Mouse (Mus musculus) neural tube, embryonic 13.5 days (tissue): ENCODE data around the gene Slc25a42. TPM values are rescaled to one million over a fixed set of nuclear protein-coding genes. Genes with fewer than 3 reads are reported as not detected.

Experiments used
- ATAC-seq: fragments of 200-750 bp; cut with Nextera tagmentation; 2 replicates; pipeline ENCODE4 v1.8.0; 2017; ENCODE audit warnings: low read depth, mild to moderate bottlenecking, moderate TSS enrichment, moderate library complexity
- H3K27ac ChIP-seq: fragments of 300-500 bp; sonication (generic); replicated peaks from 2 replicates; pipeline ENCODE4 v1.5.1; 2015; ENCODE audit warnings: moderate library complexity, mild to moderate bottlenecking, inconsistent platforms
- H3K27me3 ChIP-seq: fragments of 300-500 bp; sonication (generic); 2 replicates; pipeline ENCODE4 v1.6.1; 2015; ENCODE audit warnings: mild to moderate bottlenecking, inconsistent platforms
- H3K36me3 ChIP-seq: fragments of 300-500 bp; sonication (generic); 2 replicates; pipeline ENCODE4 v1.6.1; 2015; ENCODE audit warnings: mild to moderate bottlenecking, inconsistent platforms
- H3K4me1 ChIP-seq: fragments of 300-500 bp; sonication (generic); replicated peaks from 2 replicates; pipeline ENCODE4 v1.6.1; 2015; ENCODE audit warnings: inconsistent platforms
- H3K4me2 ChIP-seq: fragments of 300-500 bp; sonication (generic); 2 replicates; pipeline ENCODE4 v1.6.1; 2015; ENCODE audit warnings: inconsistent platforms, mild to moderate bottlenecking, moderate library complexity
- H3K4me3 ChIP-seq: fragments of 300-500 bp; sonication (generic); 2 replicates; pipeline ENCODE4 v1.5.1; 2015; ENCODE audit warnings: mild to moderate bottlenecking, inconsistent platforms
- H3K9ac ChIP-seq: fragments of 300-500 bp; sonication (generic); 2 replicates; pipeline ENCODE4 v1.6.1; 2015; ENCODE audit warnings: moderate library complexity, mild to moderate bottlenecking, inconsistent platforms
- H3K9me3 ChIP-seq: fragments of 300-500 bp; sonication (generic); 2 replicates; pipeline ENCODE4 v1.6.1; 2016; ENCODE audit warnings: inconsistent platforms
- WGBS: fragments of 180-500 bp; shearing (Covaris S2); methylation state at CpG from one replicate; pipeline ENCODE4 v1.1.7; 2015; 5-methylcytosine and 5-hydroxymethylcytosine counted together
- polyA plus RNA-seq: library from polyadenylated mRNA; unstranded; fragments of >200 nt; fragmentation: Nextera tagmentation; extraction: Ambion mirVana; gene quantifications from 2 replicates; pipeline ENCODE4 v1.2.1, GENCODE M21; 2015

Slc25a42 gene
- polyA plus RNA-seq, 1 experiment from 2014 or later: 6.4 TPM

GRCm38 (mm10) chr8:70137890-70138289 is 74.2 kb downstream of the Slc25a42 start:
- WGBS: 80% methylated on average over 4 of the region's 4 CpGs
- Histone ChIP-seq H3K9ac (peak overlapping the region; percentile 71), H3K4me2 (peak overlapping the region; percentile 65), H3K4me1 (peaks cover 24% of the 10 kb centered on the region), H3K27ac (no peak overlapping the region), H3K27me3 (no peaks in the 10 kb centered on the region), H3K9me3 (no peaks in the 10 kb centered on the region), H3K4me3 (peak overlapping the region; percentile 72), H3K36me3 (peaks cover 51% of the 10 kb centered on the region)
- ATAC-seq: no peak

- no peak overlapping the region for H3K9ac ChIP-seq
- no peaks in the 10 kb centered on the region for H3K27me3 ChIP-seq
- no peak overlapping the region for H3K4me2 ChIP-seq
- no peaks in the 10 kb centered on the region for H3K9me3 ChIP-seq
- WGBS: 85% methylated on average over 4 of the region's 4 CpGs
- H3K4me3 ChIP-seq: no peak overlapping the region
- H3K4me1 ChIP-seq: peaks cover 33% of the 10 kb centered on the region
- ATAC-seq: no peak
- H3K36me3 ChIP-seq: peaks cover 46% of the 10 kb centered on the region
- no peak overlapping the region for H3K27ac ChIP-seq
These were observed 75.5 kb downstream of the Slc25a42 start for GRCm38 (mm10) chr8:70136591-70136990.

DNA sequence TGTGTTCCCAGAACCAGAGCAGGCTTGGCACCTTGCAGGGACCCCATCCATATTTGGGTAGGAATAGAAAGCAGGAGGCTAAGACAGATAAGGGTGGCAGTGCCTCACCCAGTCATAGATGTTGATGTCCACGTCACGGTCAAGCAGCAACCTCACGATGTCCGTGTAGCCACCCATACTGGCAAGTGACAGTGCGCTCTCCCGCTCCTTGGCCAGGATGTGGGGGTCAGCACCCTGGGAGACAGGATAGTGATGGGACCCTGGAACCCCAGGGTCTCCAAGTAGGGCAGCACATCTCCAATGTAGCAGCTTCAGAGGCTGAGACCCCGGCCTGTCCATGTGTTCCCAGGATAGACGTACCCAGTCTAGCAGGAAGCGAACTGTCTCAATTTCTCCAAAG is 77.2 kb downstream of the Slc25a42 start:
- no peak overlapping the region for H3K4me2 ChIP-seq
- H3K4me1 ChIP-seq: peaks cover 30% of the 10 kb centered on the region
- no peak overlapping the region for H3K9ac ChIP-seq
- ATAC-seq: no peak
- peaks cover 46% of the 10 kb centered on the region for H3K36me3 ChIP-seq
- H3K4me3 ChIP-seq: no peak overlapping the region
- 95% methylated on average over 9 of the region's 9 CpGs for WGBS
- no peaks in the 10 kb centered on the region for H3K27me3 ChIP-seq
- H3K27ac ChIP-seq: no peak overlapping the region
- H3K9me3 ChIP-seq: no peaks in the 10 kb centered on the region

Other genes starting within 250 kb of the Slc25a42 start
- 30.6 and 31.8 TPM in 2 replicates for gene Gatad2a, start 215.9 kb downstream of the Slc25a42 start, polyA plus RNA-seq
- gene Mau2, start 169.6 kb downstream of the Slc25a42 start, polyA plus RNA-seq: 68.1 and 68.7 TPM in 2 replicates
- gene Sugp1, start 169.5 kb downstream of the Slc25a42 start, polyA plus RNA-seq: 57.7 and 59.2 TPM in 2 replicates
- 1.3 and 1.7 TPM in 2 replicates for gene Tm6sf2, start 139.4 kb downstream of the Slc25a42 start, polyA plus RNA-seq
- 0.35 and 0.51 TPM in 2 replicates for gene Hapln4, start 128.8 kb downstream of the Slc25a42 start, polyA plus RNA-seq
- gene Ncan, start 91.4 kb downstream of the Slc25a42 start, polyA plus RNA-seq: 131 and 136 TPM in 2 replicates
- 34.8 and 40.6 TPM in 2 replicates for gene Nr2c2ap, start 81.0 kb downstream of the Slc25a42 start, polyA plus RNA-seq
- 11.9 and 12.6 TPM in 2 replicates for gene Rfxank, start 73.2 kb downstream of the Slc25a42 start, polyA plus RNA-seq
- gene Borcs8, start 72.8 kb downstream of the Slc25a42 start, polyA plus RNA-seq: 54.5 and 56.0 TPM in 2 replicates
- 0.52 and 0.53 TPM in 2 replicates for gene Mef2b, start 72.6 kb downstream of the Slc25a42 start, polyA plus RNA-seq
- 46.6 and 47.4 TPM in 2 replicates for gene Tmem161a, start 39.9 kb downstream of the Slc25a42 start, polyA plus RNA-seq
- 64.8 and 72.5 TPM in 2 replicates for gene Sugp2, start 21.9 kb upstream of the Slc25a42 start, polyA plus RNA-seq
- gene Armc6, start 22.2 kb upstream of the Slc25a42 start, polyA plus RNA-seq: 81.9 and 85.7 TPM in 2 replicates
- 49.6 and 52.1 TPM in 2 replicates for gene Homer3, start 70.5 kb upstream of the Slc25a42 start, polyA plus RNA-seq
- gene Ddx49, start 90.2 kb upstream of the Slc25a42 start, polyA plus RNA-seq: 41.9 and 51.9 TPM in 2 replicates
- gene Cope, start 90.2 kb upstream of the Slc25a42 start, polyA plus RNA-seq: 271 and 278 TPM in 2 replicates
- 23.3 and 26.2 TPM in 2 replicates for gene Cers1, start 103.5 kb upstream of the Slc25a42 start, polyA plus RNA-seq
- gene Gdf1, start 117.5 kb upstream of the Slc25a42 start, polyA plus RNA-seq: 2.4 and 3.3 TPM in 2 replicates
- 16.3 and 17.3 TPM in 2 replicates for gene Upf1, start 141.0 kb upstream of the Slc25a42 start, polyA plus RNA-seq
- 0.55 and 1.8 TPM in 2 replicates for gene Comp, start 161.3 kb upstream of the Slc25a42 start, polyA plus RNA-seq
- gene Crtc1, start 227.3 kb upstream of the Slc25a42 start, polyA plus RNA-seq: 33.7 and 35.9 TPM in 2 replicates